Mouse (Mus musculus): ENCODE measurements at regions not wholly inside any gene's neighbourhood (a gene's known extent, or its start where the extent isn't known, plus 50 kb on each side); places are given as distances from the start of the nearest gene placed in this dataset.

DNA sequence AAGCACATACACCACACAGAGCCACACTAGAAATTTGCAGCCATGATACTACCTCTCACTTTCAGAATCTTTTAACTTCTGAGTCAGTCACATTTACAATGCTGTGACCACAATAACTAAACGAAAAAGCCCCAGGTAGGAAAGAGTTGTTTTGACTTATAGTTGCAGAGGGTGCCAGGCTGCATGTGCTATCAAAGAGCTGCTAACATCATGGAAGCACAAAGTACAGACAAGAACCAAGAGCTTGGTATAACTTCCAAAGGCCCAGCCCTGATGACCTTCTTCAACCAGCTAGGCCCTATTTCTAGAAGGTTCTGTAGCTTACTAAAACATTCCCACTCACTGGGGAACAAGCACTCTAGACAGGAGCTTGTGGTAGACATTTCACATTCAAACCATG, 314.1 kb upstream of the Plxna2 start:
- H3K27me3 ChIP-seq (replicated peaks; ENCODE audit: control insufficient read depth, insufficient read depth, low read length): no peaks in the 10 kb centered on the region
- no peak overlapping the region for H3K9ac ChIP-seq (ENCODE audit: low read length)
- no peak overlapping the region for H3K27ac ChIP-seq (ENCODE audit: low read depth)
- no peak for DNase-seq (ENCODE audit: low spot score)
- no peaks in the 10 kb centered on the region for H3K9me3 ChIP-seq (ENCODE audit: control insufficient read depth, low read length)
- no peaks in the 10 kb centered on the region for H3K4me1 ChIP-seq (replicated peaks; ENCODE audit: control insufficient read depth, insufficient read depth, low read length)
- no peak overlapping the region for H3K4me2 ChIP-seq (ENCODE audit: low read length)
- H3K36me3 ChIP-seq (ENCODE audit: control insufficient read depth, insufficient read depth, low read length): no peaks in the 10 kb centered on the region
- H3K4me3 ChIP-seq (ENCODE audit: low read depth, low read length): no peak overlapping the region
- WGBS: 72% methylated on average over 1 of the region's 1 CpGs
- ATAC-seq (replicated peaks; ENCODE audit: low FRiP score, low TSS enrichment, low read depth): no peak

DNA sequence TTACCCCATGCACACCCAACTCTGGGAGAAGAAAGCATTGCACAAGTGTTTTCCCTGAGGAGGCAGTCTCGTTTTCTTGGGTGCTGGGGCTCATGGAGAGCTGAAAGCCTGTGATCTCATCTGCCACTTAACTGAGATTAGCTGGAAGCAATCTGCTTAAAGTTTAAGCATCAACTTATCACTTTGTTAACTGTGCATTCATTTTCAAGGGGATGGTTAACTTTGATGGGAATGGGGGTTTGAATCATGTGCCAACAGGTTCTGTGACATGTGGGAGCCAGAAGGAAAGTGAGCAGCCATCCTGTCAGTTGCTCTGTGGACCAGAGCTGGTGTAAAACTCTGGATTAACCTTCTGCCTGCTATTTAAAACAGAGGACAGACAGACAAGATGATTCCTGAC, 315.2 kb upstream of the Plxna2 start:
- no peak overlapping the region for H3K4me2 ChIP-seq (ENCODE audit: low read length)
- DNase-seq (ENCODE audit: low spot score): no peak
- H3K4me1 ChIP-seq (replicated peaks; ENCODE audit: control insufficient read depth, insufficient read depth, low read length): no peaks in the 10 kb centered on the region
- H3K27ac ChIP-seq (ENCODE audit: low read depth): no peak overlapping the region
- no peak overlapping the region for H3K9ac ChIP-seq (ENCODE audit: low read length)
- H3K27me3 ChIP-seq (replicated peaks; ENCODE audit: control insufficient read depth, insufficient read depth, low read length): no peaks in the 10 kb centered on the region
- no peaks in the 10 kb centered on the region for H3K36me3 ChIP-seq (ENCODE audit: control insufficient read depth, insufficient read depth, low read length)
- 32% methylated on average over 1 of the region's 1 CpGs for WGBS
- no peak overlapping the region for H3K4me3 ChIP-seq (ENCODE audit: low read depth, low read length)
- no peak for ATAC-seq (replicated peaks; ENCODE audit: low FRiP score, low TSS enrichment, low read depth)
- H3K9me3 ChIP-seq (ENCODE audit: control insufficient read depth, low read length): no peaks in the 10 kb centered on the region

- H3K36me3 ChIP-seq (ENCODE audit: control insufficient read depth, insufficient read depth, low read length): no peaks in the 10 kb centered on the region
- no peaks in the 10 kb centered on the region for H3K9me3 ChIP-seq (ENCODE audit: control insufficient read depth, low read length)
- no peaks in the 10 kb centered on the region for H3K27me3 ChIP-seq (replicated peaks; ENCODE audit: control insufficient read depth, insufficient read depth, low read length)
- no peak overlapping the region for H3K4me2 ChIP-seq (ENCODE audit: low read length)
- 67% methylated on average over 3 of the region's 3 CpGs for WGBS
- ATAC-seq (replicated peaks; ENCODE audit: low FRiP score, low TSS enrichment, low read depth) (no peak), DNase-seq (ENCODE audit: low spot score) (no peak)
- no peak overlapping the region for H3K9ac ChIP-seq (ENCODE audit: low read length)
- H3K4me3 ChIP-seq (ENCODE audit: low read depth, low read length): no peak overlapping the region
- H3K4me1 ChIP-seq (replicated peaks; ENCODE audit: control insufficient read depth, insufficient read depth, low read length): no peaks in the 10 kb centered on the region
- H3K27ac ChIP-seq (ENCODE audit: low read depth): no peak overlapping the region
Observed at GRCm38 (mm10) chr1:194281941-194282340, 336.1 kb upstream of the Plxna2 start.

GRCm38 (mm10) chr1:194268028-194268427, 350.0 kb upstream of the Plxna2 start:
- H3K4me1 ChIP-seq (replicated peaks; ENCODE audit: control insufficient read depth, insufficient read depth, low read length): no peaks in the 10 kb centered on the region
- no peaks in the 10 kb centered on the region for H3K36me3 ChIP-seq (ENCODE audit: control insufficient read depth, insufficient read depth, low read length)
- ATAC-seq (replicated peaks; ENCODE audit: low FRiP score, low TSS enrichment, low read depth): no peak
- DNase-seq (ENCODE audit: low spot score): no peak
- H3K9me3 ChIP-seq (ENCODE audit: control insufficient read depth, low read length): no peaks in the 10 kb centered on the region
- H3K4me2 ChIP-seq (ENCODE audit: low read length): no peak overlapping the region
- no peak overlapping the region for H3K27ac ChIP-seq (ENCODE audit: low read depth)
- no peak overlapping the region for H3K4me3 ChIP-seq (ENCODE audit: low read depth, low read length)
- H3K27me3 ChIP-seq (replicated peaks; ENCODE audit: control insufficient read depth, insufficient read depth, low read length): no peaks in the 10 kb centered on the region
- H3K9ac ChIP-seq (ENCODE audit: low read length): no peak overlapping the region

GRCm38 (mm10) chr1:194262374-194262773, 355.6 kb upstream of the Plxna2 start:
- no peak for DNase-seq (ENCODE audit: low spot score)
- H3K9me3 ChIP-seq (ENCODE audit: control insufficient read depth, low read length): no peaks in the 10 kb centered on the region
- no peaks in the 10 kb centered on the region for H3K4me1 ChIP-seq (replicated peaks; ENCODE audit: control insufficient read depth, insufficient read depth, low read length)
- H3K4me3 ChIP-seq (ENCODE audit: low read depth, low read length): no peak overlapping the region
- no peak overlapping the region for H3K9ac ChIP-seq (ENCODE audit: low read length)
- no peaks in the 10 kb centered on the region for H3K36me3 ChIP-seq (ENCODE audit: control insufficient read depth, insufficient read depth, low read length)
- no peak overlapping the region for H3K4me2 ChIP-seq (ENCODE audit: low read length)
- H3K27ac ChIP-seq (ENCODE audit: low read depth): no peak overlapping the region
- 74% methylated on average over 4 of the region's 4 CpGs for WGBS
- H3K27me3 ChIP-seq (replicated peaks; ENCODE audit: control insufficient read depth, insufficient read depth, low read length): no peaks in the 10 kb centered on the region
- ATAC-seq (replicated peaks; ENCODE audit: low FRiP score, low TSS enrichment, low read depth): no peak

GRCm38 (mm10) chr1:194259957-194260356, 358.1 kb upstream of the Plxna2 start:
- Histone ChIP-seq H3K4me2 (ENCODE audit: low read length) (no peak overlapping the region), H3K27me3 (replicated peaks; ENCODE audit: control insufficient read depth, insufficient read depth, low read length) (no peaks in the 10 kb centered on the region), H3K27ac (ENCODE audit: low read depth) (no peak overlapping the region), H3K9me3 (ENCODE audit: control insufficient read depth, low read length) (no peaks in the 10 kb centered on the region), H3K4me3 (ENCODE audit: low read depth, low read length) (no peak overlapping the region), H3K4me1 (replicated peaks; ENCODE audit: control insufficient read depth, insufficient read depth, low read length) (no peaks in the 10 kb centered on the region), H3K36me3 (ENCODE audit: control insufficient read depth, insufficient read depth, low read length) (no peaks in the 10 kb centered on the region), H3K9ac (ENCODE audit: low read length) (no peak overlapping the region)
- WGBS: 62% methylated on average over 3 of the region's 3 CpGs
- ATAC-seq (replicated peaks; ENCODE audit: low FRiP score, low TSS enrichment, low read depth) (no peak), DNase-seq (ENCODE audit: low spot score) (no peak)

DNA sequence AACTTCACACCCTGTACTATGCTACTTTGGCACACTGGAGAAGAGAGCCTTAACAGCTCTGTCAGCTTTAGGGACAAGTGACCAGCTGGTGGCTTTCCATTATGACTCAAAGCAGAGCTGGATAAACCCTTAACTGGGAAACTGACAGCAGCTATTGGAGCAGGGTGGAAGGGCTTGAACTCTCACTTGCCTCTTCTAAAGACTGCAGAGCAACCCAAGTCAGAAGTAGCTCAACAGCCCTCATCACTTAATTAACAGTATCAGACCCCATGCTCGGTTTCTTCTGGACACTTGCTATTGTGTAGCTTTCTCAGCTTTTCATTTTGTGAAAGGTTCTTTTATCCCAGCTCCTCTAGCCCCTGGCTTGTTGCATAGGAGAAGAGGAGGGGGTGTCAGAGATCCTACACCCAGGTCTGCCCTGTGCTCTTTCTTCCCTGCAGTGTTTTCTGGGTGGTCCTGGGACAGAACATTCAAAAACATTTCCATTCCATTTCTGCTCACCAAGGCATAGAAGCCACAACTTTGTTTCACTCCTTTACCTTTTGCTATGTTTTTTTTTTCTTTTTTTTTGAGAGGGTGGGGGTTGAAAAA, 373.1 kb upstream of the Plxna2 start:
- 29% methylated on average over 1 of the region's 1 CpGs for WGBS
- no peaks in the 10 kb centered on the region for H3K4me1 ChIP-seq (replicated peaks; ENCODE audit: control insufficient read depth, insufficient read depth, low read length)
- no peak overlapping the region for H3K4me2 ChIP-seq (ENCODE audit: low read length)
- H3K27me3 ChIP-seq (replicated peaks; ENCODE audit: control insufficient read depth, insufficient read depth, low read length): no peaks in the 10 kb centered on the region
- H3K9me3 ChIP-seq (ENCODE audit: control insufficient read depth, low read length): no peaks in the 10 kb centered on the region
- H3K27ac ChIP-seq (ENCODE audit: low read depth): no peak overlapping the region
- DNase-seq (ENCODE audit: low spot score) (no peak), ATAC-seq (replicated peaks; ENCODE audit: low FRiP score, low TSS enrichment, low read depth) (no peak)
- H3K9ac ChIP-seq (ENCODE audit: low read length): no peak overlapping the region
- H3K36me3 ChIP-seq (ENCODE audit: control insufficient read depth, insufficient read depth, low read length): no peaks in the 10 kb centered on the region
- H3K4me3 ChIP-seq (ENCODE audit: low read depth, low read length): no peak overlapping the region

GRCm38 (mm10) chr1:194241111-194241510, 376.9 kb upstream of the Plxna2 start:
- Histone ChIP-seq H3K36me3 (ENCODE audit: control insufficient read depth, insufficient read depth, low read length) (no peaks in the 10 kb centered on the region), H3K27ac (ENCODE audit: low read depth) (no peak overlapping the region), H3K9me3 (ENCODE audit: control insufficient read depth, low read length) (no peaks in the 10 kb centered on the region), H3K4me2 (ENCODE audit: low read length) (no peak overlapping the region), H3K4me1 (replicated peaks; ENCODE audit: control insufficient read depth, insufficient read depth, low read length) (no peaks in the 10 kb centered on the region), H3K4me3 (ENCODE audit: low read depth, low read length) (no peak overlapping the region), H3K27me3 (replicated peaks; ENCODE audit: control insufficient read depth, insufficient read depth, low read length) (no peaks in the 10 kb centered on the region), H3K9ac (ENCODE audit: low read length) (no peak overlapping the region)
- no peak for ATAC-seq (replicated peaks; ENCODE audit: low FRiP score, low TSS enrichment, low read depth)
- no peak for DNase-seq (ENCODE audit: low spot score)

GRCm38 (mm10) chr1:194231206-194231605, 386.8 kb upstream of the Plxna2 start:
- H3K4me2 ChIP-seq (ENCODE audit: low read length): no peak overlapping the region
- H3K36me3 ChIP-seq (ENCODE audit: control insufficient read depth, insufficient read depth, low read length): no peaks in the 10 kb centered on the region
- DNase-seq (ENCODE audit: low spot score): no peak
- 38% methylated on average over 4 of the region's 4 CpGs for WGBS
- no peaks in the 10 kb centered on the region for H3K27me3 ChIP-seq (replicated peaks; ENCODE audit: control insufficient read depth, insufficient read depth, low read length)
- H3K4me3 ChIP-seq (ENCODE audit: low read depth, low read length): no peak overlapping the region
- H3K9me3 ChIP-seq (ENCODE audit: control insufficient read depth, low read length): no peaks in the 10 kb centered on the region
- 0 out of 2 replicates have a peak, but pooled peaks have one; percentile 53 for ATAC-seq (replicated peaks; ENCODE audit: low FRiP score, low TSS enrichment, low read depth)
- no peak overlapping the region for H3K9ac ChIP-seq (ENCODE audit: low read length)
- H3K4me1 ChIP-seq (replicated peaks; ENCODE audit: control insufficient read depth, insufficient read depth, low read length): peaks cover 24% of the 10 kb centered on the region
- peak overlapping the region; percentile 3; the same call in 1 of the 2 replicates for H3K27ac ChIP-seq (ENCODE audit: low read depth)
